Mouse (Mus musculus) B cell, adult 2 months (primary cell): ENCODE measurements around the gene Slco1a6.
"Not testable (repeated sequence)": the region's sequence is repeated elsewhere in the genome, so short reads cannot be mapped to it uniquely, and the experiment has no call there.

Source experiments
- DNase-seq, 2 experiments: peaks; one replicate each; pipeline ENCODE4 v3.0.0; 2022

The Slco1a6 gene

GRCm38 (mm10) chr6:142208421-142208820 is at the start of gene Slco1a6:
Gene Slco1a6, minus strand, starts transcription at chr6:142208521.
- DNase-seq = no peak

- DNase-seq = not testable (repeated sequence)
Measured at GRCm38 (mm10) chr6:142250738-142251307, 42.5 kb upstream of the Slco1a6 start.

- DNase-seq = no peak
Measured at GRCm38 (mm10) chr6:142245065-142245464, 36.7 kb upstream of the Slco1a6 start.

GRCm38 (mm10) chr6:142239468-142239867 is 31.1 kb upstream of the Slco1a6 start:
- no peak for DNase-seq

GRCm38 (mm10) chr6:142220138-142220537 is 11.8 kb upstream of the Slco1a6 start:
- DNase-seq = no peak

- DNase-seq = no peak
Measured at GRCm38 (mm10) chr6:142211821-142212220, 3.5 kb upstream of the Slco1a6 start.

GRCm38 (mm10) chr6:142209749-142210148 is 1.4 kb upstream of the Slco1a6 start:
- no peak for DNase-seq

- DNase-seq = no peak
Measured at GRCm38 (mm10) chr6:142200524-142200923, 7.8 kb downstream of the Slco1a6 start.

GRCm38 (mm10) chr6:142194245-142194644 is 14.1 kb downstream of the Slco1a6 start:
- no peak for DNase-seq

- DNase-seq = no peak
Measured at GRCm38 (mm10) chr6:142191962-142192361, 16.4 kb downstream of the Slco1a6 start.

- no peak for DNase-seq
Measured at GRCm38 (mm10) chr6:142187426-142187825, 20.9 kb downstream of the Slco1a6 start.

- no peak for DNase-seq
Measured at GRCm38 (mm10) chr6:142185868-142186415, 22.4 kb downstream of the Slco1a6 start.

- no peak for DNase-seq
Measured at GRCm38 (mm10) chr6:142163406-142163805, 44.9 kb downstream of the Slco1a6 start.

GRCm38 (mm10) chr6:142161171-142161570 is 47.1 kb downstream of the Slco1a6 start:
- no peak for DNase-seq

- DNase-seq = peak; percentile 10 to 20
Measured at GRCm38 (mm10) chr6:142154081-142154480, 54.2 kb downstream of the Slco1a6 start.

GRCm38 (mm10) chr6:142148371-142148770 is 60.0 kb downstream of the Slco1a6 start:
- DNase-seq = no peak

- DNase-seq = no peak
Measured at GRCm38 (mm10) chr6:142111667-142112305, 96.5 kb downstream of the Slco1a6 start.

- no peak for DNase-seq
Measured at GRCm38 (mm10) chr6:142091126-142091525, 117.2 kb downstream of the Slco1a6 start.

GRCm38 (mm10) chr6:142058281-142058680 is 150.0 kb downstream of the Slco1a6 start:
- DNase-seq = not testable (repeated sequence)

GRCm38 (mm10) chr6:142047689-142048088 is 160.6 kb downstream of the Slco1a6 start:
- DNase-seq = no peak

- no peak for DNase-seq
Measured at GRCm38 (mm10) chr6:142045746-142046145, 162.6 kb downstream of the Slco1a6 start.

- DNase-seq = no peak
Measured at GRCm38 (mm10) chr6:142041896-142042295, 166.4 kb downstream of the Slco1a6 start.

GRCm38 (mm10) chr6:142040306-142041175 is 167.8 kb downstream of the Slco1a6 start:
- no peak for DNase-seq
